ENCODE assay signal across 9 mouse cellular contexts in the genomic region with DNA sequence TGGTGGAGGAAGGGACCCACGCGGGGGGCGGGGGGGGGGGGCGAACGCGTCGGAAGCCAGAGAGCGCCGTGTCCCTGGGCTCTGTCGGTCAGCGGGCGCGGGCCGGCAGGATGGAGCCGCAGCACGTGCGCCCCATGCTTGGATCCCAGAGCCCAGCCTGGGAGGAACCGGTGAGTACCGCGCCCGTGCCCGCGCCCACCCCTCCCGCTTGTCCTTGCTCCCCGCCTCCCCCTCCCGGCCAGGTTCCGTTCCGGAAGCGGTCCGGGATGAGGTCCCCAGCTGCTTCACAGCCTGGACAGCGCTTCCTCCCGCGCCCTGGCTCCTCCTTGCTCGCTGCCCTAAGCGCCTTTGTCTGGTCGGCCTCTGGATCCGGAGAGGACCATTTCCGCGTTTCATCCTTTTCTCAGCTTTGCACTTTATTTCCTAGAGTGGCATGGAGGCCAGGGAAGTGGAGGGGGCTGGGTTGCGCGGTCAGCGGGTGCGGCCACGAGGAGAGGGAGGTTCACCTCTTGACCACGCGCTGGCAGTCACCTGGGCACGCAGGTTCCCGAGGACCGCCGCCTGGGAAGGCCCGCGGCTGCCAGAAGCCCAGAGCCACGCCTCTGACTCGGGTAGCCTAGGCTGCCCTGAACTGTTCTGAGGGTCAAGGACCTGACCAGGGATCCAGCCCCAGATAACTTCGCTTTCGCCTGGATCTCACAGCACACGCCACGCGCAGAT. TPM values are rescaled to one million over a fixed set of nuclear protein-coding genes. Genes with fewer than 3 reads are reported as not detected.
DNase-seq lines count a peak whose midpoint lies in the region; ATAC-seq and TF ChIP-seq lines count a peak whose summit lies in the region.
"Not testable (repeated sequence)": the region's sequence is repeated elsewhere in the genome, so short reads cannot be mapped to it uniquely, and the experiment has no call there.
"Had no signal": no experiment of that assay in that cellular context is flagged by ENCODE, and none has a peak within 500 bp of the region (broad histone marks: within the 10 kb centered on the region; RNA-seq: fewer than 3 reads in every experiment).

A gene (plus strand): TSS at position 86 of the 720 bp plus-strand sequence.

- H3K9ac ChIP-seq in hindbrain, embryonic 14.5 days = peak within 1 kb of the TSS; percentile 60
- not testable (repeated sequence) for H3K9ac ChIP-seq in lung, postnatal 0 days (replicated peaks; ENCODE audit: low read depth)
- peak within 1 kb of the TSS; percentile 41 for H3K9ac ChIP-seq in neural tube, embryonic 15.5 days (replicated peaks)

- not testable (repeated sequence) for H3K36me3 ChIP-seq in forebrain, embryonic 10.5 days (replicated peaks); hindbrain, embryonic 14.5 days (replicated peaks; ENCODE audit: control insufficient read depth, insufficient read depth); lung, postnatal 0 days (ENCODE audit: insufficient read depth, low read length); neural tube, embryonic 15.5 days

- H3K27ac ChIP-seq in forebrain, embryonic 10.5 days = peak within 1 kb of the TSS; percentile 76
- 0 out of 2 replicates have a peak within 1 kb of the TSS, but pooled peaks have one; percentile 14 for H3K27ac ChIP-seq in hindbrain, embryonic 14.5 days
- not testable (repeated sequence) for H3K27ac ChIP-seq in lung, postnatal 0 days (ENCODE audit: low read length); neural tube, embryonic 15.5 days (replicated peaks)

- not testable (repeated sequence) for H3K9me3 ChIP-seq in forebrain, embryonic 10.5 days; hindbrain, embryonic 14.5 days (ENCODE audit: control insufficient read depth, low read length); lung, postnatal 0 days (ENCODE audit: low read length); neural tube, embryonic 15.5 days (replicated peaks)

- peak within 1 kb of the TSS; percentile 51 for H3K4me3 ChIP-seq in forebrain, embryonic 10.5 days
- H3K4me3 ChIP-seq in hindbrain, embryonic 14.5 days (replicated peaks; ENCODE audit: low read length) = peak within 1 kb of the TSS; percentile 36
- H3K4me3 ChIP-seq in lung, postnatal 0 days (ENCODE audit: low read depth, low read length) = not testable (repeated sequence)
- peak within 1 kb of the TSS; percentile 45 for H3K4me3 ChIP-seq in neural tube, embryonic 15.5 days (replicated peaks)

- not testable (repeated sequence) for H3K4me1 ChIP-seq in forebrain, embryonic 10.5 days; hindbrain, embryonic 14.5 days (replicated peaks; ENCODE audit: control insufficient read depth, insufficient read depth, low read length); lung, postnatal 0 days (ENCODE audit: insufficient read depth, low read depth, low read length); neural tube, embryonic 15.5 days

- not testable (repeated sequence) for TF ChIP-seq CTCF in brain, embryonic 14.5 days (IDR thresholded peaks at IDR 0.05; ENCODE audit: borderline replicate concordance, extremely low read depth, insufficient read depth, insufficient read length); lung, postnatal 0 days (IDR thresholded peaks at IDR 0.05)

- not testable (repeated sequence) for TF ChIP-seq POLR2A in brain, embryonic 14.5 days (IDR thresholded peaks at IDR 0.05; ENCODE audit: borderline replicate concordance, extremely low read depth, insufficient read depth, insufficient read length, poor library complexity, severe bottlenecking)

- not testable (repeated sequence) for H3K27me3 ChIP-seq in forebrain, embryonic 10.5 days (ENCODE audit: poor library complexity, severe bottlenecking); hindbrain, embryonic 14.5 days (ENCODE audit: control insufficient read depth, insufficient read depth, low read length); lung, postnatal 0 days (replicated peaks; ENCODE audit: insufficient read depth, low read length); neural tube, embryonic 15.5 days (replicated peaks)

- not testable (repeated sequence) for TF ChIP-seq EP300 in lung, postnatal 0 days (IDR thresholded peaks at IDR 0.05)

- peak within 1 kb of the TSS; percentile 65 for H3K4me2 ChIP-seq in hindbrain, embryonic 14.5 days (replicated peaks)
- peak within 1 kb of the TSS; percentile 27; the same call in 1 of the 2 replicates for H3K4me2 ChIP-seq in lung, postnatal 0 days (replicated peaks; ENCODE audit: low read depth, low read length)
- H3K4me2 ChIP-seq in neural tube, embryonic 15.5 days = peak within 1 kb of the TSS; percentile 61

- peak; percentile 15 for DNase-seq in brain, embryonic 14.5 days (ENCODE audit: low read depth)
- DNase-seq in forebrain, embryonic 10.5 days (ENCODE audit: extremely low spot score, low spot score) = peak; percentile 13
- peak; percentile 0 to 4 for DNase-seq in heart, adult 9 months (ENCODE audit: low spot score in 2 of 2)
- peak; percentile 15 for DNase-seq in hindbrain, embryonic 14.5 days (ENCODE audit: low spot score)
- DNase-seq in layer of hippocampus, adult 9-11 months = peak; percentile 4
- not testable (repeated sequence) for DNase-seq in lung, postnatal 0 days (ENCODE audit: low spot score)
- peak; percentile 13 for DNase-seq in thymus, postnatal 4 days

- ATAC-seq in hindbrain, embryonic 14.5 days (ENCODE audit: low FRiP score); lung, postnatal 0 days; neural tube, embryonic 15.5 days (ENCODE audit: low FRiP score): not testable (repeated sequence)

- 15% methylated on average over 33 of the region's 59 CpGs for WGBS in forebrain, embryonic 10.5 days
- WGBS in hindbrain, embryonic 14.5 days = 17% methylated on average over 50 of the region's 59 CpGs
- 31% methylated on average over 18 of the region's 59 CpGs for WGBS in lung, postnatal 0 days
- 10% methylated on average over 41 of the region's 59 CpGs for WGBS in neural tube, embryonic 15.5 days

RNA-seq across cellular contexts. Expression of the gene that starts here (rescaled TPM):
- 6.8 and 7.8 TPM in 2 replicates for polyA plus RNA-seq in brain, embryonic 14.5 days (2012; rRNA removed)
- polyA plus RNA-seq in forebrain, embryonic 10.5 days (2016; fragmentation: Nextera tagmentation; extraction: Ambion mirVana) = 0.95 and 1.2 TPM in 2 replicates
- polyA plus RNA-seq in hindbrain, embryonic 14.5 days (2014; fragmentation: Nextera tagmentation; extraction: Ambion mirVana) = 11.1 and 11.7 TPM in 2 replicates
- 0.07 TPM in 1 of 2 replicates, not detected in the other for polyA plus RNA-seq in lung, postnatal 0 days (2015; fragmentation: Nextera tagmentation; extraction: Ambion mirVana)
- 7.5 and 9.2 TPM in 2 replicates for polyA plus RNA-seq in neural tube, embryonic 15.5 days (2015; fragmentation: Nextera tagmentation; extraction: Ambion mirVana)
- polyA plus RNA-seq: G1E had no signal
